Mouse (Mus musculus): ENCODE results near the gene Pan3.

- TF ChIP-seq ETS1 (IDR thresholded peaks at IDR 0.05; ENCODE audit: low read depth, low read length) (peak; percentile 10; the same call in 1 of the 2 replicates), MXI1 (IDR thresholded peaks at IDR 0.05; ENCODE audit: low read depth, low read length) (peak; percentile 94), USF1 (IDR thresholded peaks at IDR 0.05; ENCODE audit: low read depth, low read length) (no peak), CTCF (IDR thresholded peaks at IDR 0.05 in 2 of 3, conservative IDR thresholded peaks at IDR 0.05 in 1 of 3; ENCODE audit: control insufficient read depth in 1 of 3, insufficient read depth in 1 of 3, low read depth in 2 of 3, low read length in 3 of 3, poor library complexity in 1 of 3, severe bottlenecking in 1 of 3) (0 out of 6 replicates have a peak, but pooled peaks of 1 of the 3 experiments have one; percentile 0), HCFC1 (IDR thresholded peaks at IDR 0.05; ENCODE audit: low read depth, low read length) (peak; percentile 74), EP300 (IDR thresholded peaks at IDR 0.05; ENCODE audit: low read depth in 1 of 2, low read length in 2 of 2) (peak; percentile 26 to 30; a peak in 2 of 4 replicates), POLR2AphosphoS5 (IDR thresholded peaks at IDR 0.05; ENCODE audit: borderline replicate concordance, low read depth, low read length) (no peak), ZMIZ1 (IDR thresholded peaks at IDR 0.05; ENCODE audit: low read depth, low read length) (no peak)
Measured at GRCm38 (mm10) chr5:147430936-147431839, 1.2 kb downstream of the Pan3 start.
